Mouse (Mus musculus) hindbrain, embryonic 10.5 days (tissue): ENCODE results near the gene Tnpo2. TPM values are rescaled to one million over a fixed set of nuclear protein-coding genes. Genes with fewer than 3 reads are reported as not detected.

ENCODE experiments used
- polyA plus RNA-seq: library from polyadenylated mRNA; unstranded; fragments of >200 nt; fragmentation: Nextera tagmentation; extraction: Ambion mirVana; gene quantifications from 2 replicates; pipeline ENCODE4 v1.2.1, GENCODE M21; 2016

Gene Tnpo2
- polyA plus RNA-seq, 1 experiment from 2014 or later, result 27.4 TPM

Other genes with a start within 250 kb of the Tnpo2 start
- 0.07 and 0.29 TPM in 2 replicates for gene Nfix, start 236.6 kb upstream of the Tnpo2 start, polyA plus RNA-seq
- 3.8 and 5.5 TPM in 2 replicates for gene Dand5, start 214.1 kb upstream of the Tnpo2 start, polyA plus RNA-seq
- 43.7 and 45.8 TPM in 2 replicates for gene Gadd45gip1, start 205.4 kb upstream of the Tnpo2 start, polyA plus RNA-seq
- 115 TPM in 2 replicates for gene Rad23a, start 196.2 kb upstream of the Tnpo2 start, polyA plus RNA-seq
- gene Calr, start 190.0 kb upstream of the Tnpo2 start, polyA plus RNA-seq, result 783 and 812 TPM in 2 replicates
- 129 and 134 TPM in 2 replicates for gene Farsa, start 179.9 kb upstream of the Tnpo2 start, polyA plus RNA-seq
- 61.5 and 67.1 TPM in 2 replicates for gene Syce2, start 164.8 kb upstream of the Tnpo2 start, polyA plus RNA-seq
- gene Gcdh, start 143.0 kb upstream of the Tnpo2 start, polyA plus RNA-seq, result 35.5 and 43.4 TPM in 2 replicates
- gene Klf1, start 135.0 kb upstream of the Tnpo2 start, polyA plus RNA-seq, result 18.2 and 21.5 TPM in 2 replicates
- 5.8 and 6.6 TPM in 2 replicates for gene Dnase2a, start 128.4 kb upstream of the Tnpo2 start, polyA plus RNA-seq
- 5.0 and 12.7 TPM in 2 replicates for gene Mast1, start 99.6 kb upstream of the Tnpo2 start, polyA plus RNA-seq
- 0.55 and 0.88 TPM in 2 replicates for gene Rtbdn, start 89.9 kb upstream of the Tnpo2 start, polyA plus RNA-seq
- gene Gm49661, start 67.5 kb upstream of the Tnpo2 start, polyA plus RNA-seq, result not detected in 2 replicates
- gene Prdx2, start 67.3 kb upstream of the Tnpo2 start, polyA plus RNA-seq, result 1,241 and 1,456 TPM in 2 replicates
- 137 and 146 TPM in 2 replicates for gene Rnaseh2a, start 67.1 kb upstream of the Tnpo2 start, polyA plus RNA-seq
- gene Junb, start 58.2 kb upstream of the Tnpo2 start, polyA plus RNA-seq, result 6.5 and 8.7 TPM in 2 replicates
- gene Hook2, start 46.3 kb upstream of the Tnpo2 start, polyA plus RNA-seq, result 14.5 and 16.8 TPM in 2 replicates
- gene Best2, start 22.4 kb upstream of the Tnpo2 start, polyA plus RNA-seq, result not detected in 2 replicates
- gene Asna1, start 11.6 kb upstream of the Tnpo2 start, polyA plus RNA-seq, result 162 and 176 TPM in 2 replicates
- 149 and 164 TPM in 2 replicates for gene Trir, start 10.1 kb upstream of the Tnpo2 start, polyA plus RNA-seq
- 28.0 and 33.4 TPM in 2 replicates for gene Fbxw9, start 23.1 kb downstream of the Tnpo2 start, polyA plus RNA-seq
- gene Gm5741, start 31.1 kb downstream of the Tnpo2 start, polyA plus RNA-seq, result 0.86 and 1.0 TPM in 2 replicates
- gene Dhps, start 34.8 kb downstream of the Tnpo2 start, polyA plus RNA-seq, result 73.7 and 75.2 TPM in 2 replicates
- 134 and 136 TPM in 2 replicates for gene Wdr83os, start 43.8 kb downstream of the Tnpo2 start, polyA plus RNA-seq
- gene Wdr83, start 44.4 kb downstream of the Tnpo2 start, polyA plus RNA-seq, result 63.4 TPM in 2 replicates
- gene Man2b1, start 46.4 kb downstream of the Tnpo2 start, polyA plus RNA-seq, result 19.8 and 23.1 TPM in 2 replicates
- gene Zfp791, start 86.2 kb downstream of the Tnpo2 start, polyA plus RNA-seq, result 0.81 and 1.7 TPM in 2 replicates
- not detected in 2 replicates for gene Cks1brt, start 115.0 kb downstream of the Tnpo2 start, polyA plus RNA-seq
- not detected in 2 replicates for gene Olfr371, start 189.1 kb downstream of the Tnpo2 start, polyA plus RNA-seq